Mouse (Mus musculus): Measurements from ENCODE around the gene Gm15737. TPM values are rescaled to one million over a fixed set of nuclear protein-coding genes. Genes with fewer than 3 reads are reported as not detected.
A peak's percentile ranks its signal among the peaks of the same experiment; 100 is the strongest.

The Gm15737 gene
- polyA plus RNA-seq, 1 experiment from 2014 or later: 0.10 TPM

GRCm38 (mm10) chr6:92854873-92855272 lies 14.3 kb upstream of the Gm15737 start:
- WGBS: 70% methylated on average over 4 of the region's 4 CpGs
- no peak for DNase-seq (ENCODE audit: low spot score)
- peaks cover 46% of the 10 kb centered on the region for H3K36me3 ChIP-seq
- H3K4me3 ChIP-seq: no peak overlapping the region
- H3K4me1 ChIP-seq: peaks cover 47% of the 10 kb centered on the region
- H3K27me3 ChIP-seq (ENCODE audit: insufficient read depth, poor library complexity, severe bottlenecking): no peaks in the 10 kb centered on the region
- H3K9me3 ChIP-seq: no peaks in the 10 kb centered on the region
- peak overlapping the region; percentile 29; the same call in 1 of the 2 replicates for H3K27ac ChIP-seq

GRCm38 (mm10) chr6:92857761-92858160 lies 11.4 kb upstream of the Gm15737 start:
- no peaks in the 10 kb centered on the region for H3K27me3 ChIP-seq (ENCODE audit: insufficient read depth, poor library complexity, severe bottlenecking)
- no peaks in the 10 kb centered on the region for H3K9me3 ChIP-seq
- H3K4me3 ChIP-seq: no peak overlapping the region
- H3K27ac ChIP-seq: no peak overlapping the region
- no peak for DNase-seq (ENCODE audit: low spot score)
- 87% methylated on average over 13 of the region's 13 CpGs for WGBS
- peaks cover 48% of the 10 kb centered on the region for H3K4me1 ChIP-seq
- H3K36me3 ChIP-seq: peaks cover 41% of the 10 kb centered on the region

- no peak for DNase-seq (ENCODE audit: low spot score)
- Histone ChIP-seq H3K27me3 (ENCODE audit: insufficient read depth, poor library complexity, severe bottlenecking) (no peaks in the 10 kb centered on the region), H3K4me1 (peaks cover 52% of the 10 kb centered on the region), H3K27ac (no peak overlapping the region), H3K36me3 (peaks cover 36% of the 10 kb centered on the region), H3K9me3 (no peaks in the 10 kb centered on the region), H3K4me3 (no peak overlapping the region)
- WGBS: 82% methylated on average over 12 of the region's 12 CpGs
These were observed 10.2 kb upstream of the Gm15737 start for GRCm38 (mm10) chr6:92858721-92859510.

- Histone ChIP-seq H3K9me3 (no peaks in the 10 kb centered on the region), H3K4me1 (peaks cover 38% of the 10 kb centered on the region), H3K27ac (peak overlapping the region; percentile 23; the same call in 1 of the 2 replicates), H3K36me3 (peaks cover 36% of the 10 kb centered on the region), H3K27me3 (ENCODE audit: insufficient read depth, poor library complexity, severe bottlenecking) (no peaks in the 10 kb centered on the region), H3K4me3 (no peak overlapping the region)
- 35% methylated on average over 5 of the region's 5 CpGs for WGBS
- DNase-seq (ENCODE audit: low spot score): no peak
These were observed 8.8 kb upstream of the Gm15737 start for GRCm38 (mm10) chr6:92860285-92860912.

GRCm38 (mm10) chr6:92862599-92862998 lies 6.6 kb upstream of the Gm15737 start:
- Histone ChIP-seq H3K27me3 (ENCODE audit: insufficient read depth, poor library complexity, severe bottlenecking) (no peaks in the 10 kb centered on the region), H3K4me1 (peaks cover 30% of the 10 kb centered on the region), H3K4me3 (no peak overlapping the region), H3K9me3 (no peaks in the 10 kb centered on the region), H3K36me3 (peaks cover 32% of the 10 kb centered on the region), H3K27ac (peak overlapping the region; percentile 70; the same call in 1 of the 2 replicates)
- 48% methylated on average over 9 of the region's 9 CpGs for WGBS
- no peak for DNase-seq (ENCODE audit: low spot score)

GRCm38 (mm10) chr6:92869582-92870219 lies 544 bp downstream of the Gm15737 start:
- peaks cover 27% of the 10 kb centered on the region for H3K36me3 ChIP-seq
- no peak for DNase-seq (ENCODE audit: low spot score)
- no peaks in the 10 kb centered on the region for H3K27me3 ChIP-seq (ENCODE audit: insufficient read depth, poor library complexity, severe bottlenecking)
- H3K27ac ChIP-seq: peak overlapping the region; percentile 93
- no peaks in the 10 kb centered on the region for H3K9me3 ChIP-seq
- peaks cover 25% of the 10 kb centered on the region for H3K4me1 ChIP-seq
- WGBS: 26% methylated on average over 16 of the region's 16 CpGs
- peak overlapping the region; percentile 25 for H3K4me3 ChIP-seq

GRCm38 (mm10) chr6:92871813-92872212 lies 2.7 kb downstream of the Gm15737 start:
- DNase-seq (ENCODE audit: low spot score): no peak

GRCm38 (mm10) chr6:92872766-92873165 lies 3.6 kb downstream of the Gm15737 start:
- Histone ChIP-seq H3K4me1 (peaks cover 32% of the 10 kb centered on the region), H3K4me3 (no peak overlapping the region), H3K27me3 (ENCODE audit: insufficient read depth, poor library complexity, severe bottlenecking) (no peaks in the 10 kb centered on the region), H3K36me3 (peaks cover 42% of the 10 kb centered on the region), H3K27ac (no peak overlapping the region), H3K9me3 (no peaks in the 10 kb centered on the region)
- DNase-seq (ENCODE audit: low spot score): no peak
- WGBS: 92% methylated on average over 10 of the region's 10 CpGs

More at GRCm38 (mm10) chr6:92871813-92872212, 2.7 kb downstream of the Gm15737 start:
- Histone ChIP-seq H3K36me3 (peaks cover 35% of the 10 kb centered on the region), H3K4me1 (peaks cover 32% of the 10 kb centered on the region), H3K9me3 (no peaks in the 10 kb centered on the region), H3K27ac (no peak overlapping the region), H3K27me3 (ENCODE audit: insufficient read depth, poor library complexity, severe bottlenecking) (no peaks in the 10 kb centered on the region), H3K4me3 (no peak overlapping the region)
- WGBS: 76% methylated on average over 4 of the region's 4 CpGs

- Histone ChIP-seq H3K27ac (no peak overlapping the region), H3K4me1 (peaks cover 17% of the 10 kb centered on the region)
- 47% methylated on average over 5 of the region's 5 CpGs for WGBS
These were observed 5.7 kb downstream of the Gm15737 start for GRCm38 (mm10) chr6:92874854-92875253.

GRCm38 (mm10) chr6:92875340-92875739 lies 6.2 kb downstream of the Gm15737 start:
- Histone ChIP-seq H3K27ac (peak overlapping the region; percentile 62; the same call in 1 of the 2 replicates), H3K27me3 (ENCODE audit: insufficient read depth, poor library complexity, severe bottlenecking) (no peaks in the 10 kb centered on the region), H3K36me3 (peaks cover 64% of the 10 kb centered on the region), H3K4me1 (peaks cover 12% of the 10 kb centered on the region), H3K9me3 (no peaks in the 10 kb centered on the region), H3K4me3 (no peak overlapping the region)
- no peak for DNase-seq (ENCODE audit: low spot score)
- WGBS: 83% methylated on average over 2 of the region's 2 CpGs

More at GRCm38 (mm10) chr6:92874854-92875253, 5.7 kb downstream of the Gm15737 start:
- DNase-seq (ENCODE audit: low spot score): no peak
- H3K27me3 ChIP-seq (ENCODE audit: insufficient read depth, poor library complexity, severe bottlenecking): no peaks in the 10 kb centered on the region
- no peaks in the 10 kb centered on the region for H3K9me3 ChIP-seq
- no peak overlapping the region for H3K4me3 ChIP-seq
- peaks cover 60% of the 10 kb centered on the region for H3K36me3 ChIP-seq

- DNase-seq (ENCODE audit: low spot score): no peak
These were observed 7.0 kb downstream of the Gm15737 start for GRCm38 (mm10) chr6:92876121-92876520.

GRCm38 (mm10) chr6:92877236-92877635 lies 8.1 kb downstream of the Gm15737 start:
- 90% methylated on average over 4 of the region's 4 CpGs for WGBS
- H3K27ac ChIP-seq: no peak overlapping the region
- H3K27me3 ChIP-seq (ENCODE audit: insufficient read depth, poor library complexity, severe bottlenecking): no peaks in the 10 kb centered on the region
- no peak for DNase-seq (ENCODE audit: low spot score)
- H3K9me3 ChIP-seq: no peaks in the 10 kb centered on the region
- no peak overlapping the region for H3K4me3 ChIP-seq
- peaks cover 10% of the 10 kb centered on the region for H3K4me1 ChIP-seq
- peaks cover 70% of the 10 kb centered on the region for H3K36me3 ChIP-seq

More at GRCm38 (mm10) chr6:92876121-92876520, 7.0 kb downstream of the Gm15737 start:
- Histone ChIP-seq H3K27ac (peak overlapping the region; percentile 62), H3K27me3 (ENCODE audit: insufficient read depth, poor library complexity, severe bottlenecking) (no peaks in the 10 kb centered on the region), H3K4me1 (peaks cover 10% of the 10 kb centered on the region), H3K9me3 (no peaks in the 10 kb centered on the region), H3K36me3 (peaks cover 72% of the 10 kb centered on the region), H3K4me3 (no peak overlapping the region)
- WGBS: 46% methylated on average over 5 of the region's 5 CpGs

GRCm38 (mm10) chr6:92878771-92879170 lies 9.6 kb downstream of the Gm15737 start:
- no peak overlapping the region for H3K4me3 ChIP-seq
- peaks cover 19% of the 10 kb centered on the region for H3K4me1 ChIP-seq
- no peaks in the 10 kb centered on the region for H3K27me3 ChIP-seq (ENCODE audit: insufficient read depth, poor library complexity, severe bottlenecking)
- WGBS: 79% methylated on average over 5 of the region's 5 CpGs
- H3K27ac ChIP-seq: no peak overlapping the region
- peaks cover 75% of the 10 kb centered on the region for H3K36me3 ChIP-seq
- DNase-seq (ENCODE audit: low spot score): no peak
- no peaks in the 10 kb centered on the region for H3K9me3 ChIP-seq
